Mouse (Mus musculus): ENCODE measurements around the gene Gstm4.
"Not testable (repeated sequence)": the region's sequence is repeated elsewhere in the genome, so short reads cannot be mapped to it uniquely, and the experiment has no call there.

Gstm4 gene

GRCm38 (mm10) chr3:108016468-108016867, 28.2 kb downstream of the Gstm4 start:
- not testable (repeated sequence) for DNase-seq

- no peak for DNase-seq
Measured at GRCm38 (mm10) chr3:108014974-108015346, 29.7 kb downstream of the Gstm4 start.

DNA sequence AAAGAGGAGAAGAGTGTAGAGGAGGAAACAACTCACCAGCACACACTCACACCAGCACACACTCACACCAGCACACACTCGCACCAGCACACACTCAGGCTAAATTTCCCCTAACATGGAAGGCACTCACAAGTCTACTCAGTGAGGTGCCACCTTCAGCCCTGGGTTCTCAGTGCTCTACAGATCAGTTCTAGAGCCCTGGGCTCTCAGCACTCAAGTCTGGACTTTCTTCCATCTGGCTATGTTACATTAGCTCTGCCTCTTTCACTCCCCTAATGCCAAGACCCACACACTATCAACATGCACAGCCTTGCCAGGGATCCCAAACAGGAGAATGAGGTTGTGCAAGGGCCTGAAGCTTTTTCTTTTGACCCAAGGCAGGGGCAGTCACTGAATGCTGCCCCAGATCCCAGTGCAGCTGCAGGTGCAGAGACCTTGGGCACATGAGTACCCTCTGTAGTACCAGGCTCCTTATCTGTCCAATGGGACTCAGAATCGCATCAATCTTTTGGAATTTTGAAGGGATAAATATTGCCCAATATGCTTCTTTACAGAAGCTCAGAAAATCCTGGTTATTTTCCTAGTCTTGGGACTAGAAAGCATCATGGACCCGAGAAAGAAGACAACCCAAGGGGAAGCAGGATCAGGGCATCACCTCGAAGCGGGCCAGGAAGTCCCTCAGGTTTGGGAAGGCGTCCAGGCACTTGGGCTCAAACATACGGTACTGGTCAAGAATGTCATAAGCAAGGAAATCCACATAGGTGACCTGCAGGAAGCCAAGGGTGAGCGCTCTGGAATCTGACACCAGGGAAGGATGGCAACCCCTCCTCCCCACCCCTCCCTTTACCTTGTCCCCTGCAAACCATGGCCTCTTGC, 30.4 kb downstream of the Gstm4 start:
- DNase-seq, result no peak

- peak in 1 of 2 experiments; percentile 61 for DNase-seq
Measured at GRCm38 (mm10) chr3:108013331-108013871, 31.3 kb downstream of the Gstm4 start.

GRCm38 (mm10) chr3:108011558-108011957, 33.1 kb downstream of the Gstm4 start:
- no peak for DNase-seq

- DNase-seq, result peak in 1 of 2 experiments; percentile 40
Measured at GRCm38 (mm10) chr3:108010286-108010685, 34.4 kb downstream of the Gstm4 start.

DNA sequence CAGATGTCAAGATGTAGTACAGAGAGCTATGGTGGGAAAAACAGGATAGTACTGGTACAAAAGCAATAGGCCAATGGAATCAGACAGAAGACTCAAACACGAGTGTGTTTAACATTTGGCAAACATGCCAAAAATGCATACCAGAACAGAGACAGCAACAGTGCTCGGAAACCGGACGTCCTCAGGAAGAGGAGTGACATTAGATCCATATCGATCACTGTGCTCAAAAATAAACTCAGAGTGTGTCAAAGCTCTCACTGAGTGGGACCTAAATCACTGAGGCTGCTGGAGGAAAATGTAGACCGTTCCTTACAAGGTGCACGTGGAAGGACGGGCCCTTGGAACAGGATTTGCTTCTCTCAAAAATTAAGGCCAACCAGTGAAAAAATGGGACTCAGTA, 42.7 kb downstream of the Gstm4 start:
- DNase-seq, result no peak

GRCm38 (mm10) chr3:107999491-107999890, 45.2 kb downstream of the Gstm4 start:
- DNase-seq, result no peak

- no peak for DNase-seq
Measured at GRCm38 (mm10) chr3:107998591-107998990, 46.1 kb downstream of the Gstm4 start.

DNA sequence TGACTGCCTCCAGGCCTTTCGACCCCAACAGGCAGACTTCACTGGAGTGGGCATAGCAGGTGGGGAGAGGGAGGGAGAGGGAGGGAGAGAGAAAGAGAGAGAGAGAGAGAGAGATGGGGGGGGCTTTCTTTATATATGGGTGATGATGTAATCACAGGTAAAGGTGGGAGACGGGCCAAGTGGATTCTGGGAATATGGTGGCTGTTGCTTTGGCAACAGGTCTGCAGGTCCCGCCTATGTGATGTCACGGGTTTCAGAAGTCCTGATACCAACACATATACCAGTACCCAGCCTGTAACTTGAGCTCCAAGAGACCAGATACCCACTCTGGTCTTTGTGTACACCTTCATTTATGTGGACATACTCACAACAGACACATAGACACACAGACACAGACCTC, 48.1 kb downstream of the Gstm4 start:
- DNase-seq, result no peak

DNA sequence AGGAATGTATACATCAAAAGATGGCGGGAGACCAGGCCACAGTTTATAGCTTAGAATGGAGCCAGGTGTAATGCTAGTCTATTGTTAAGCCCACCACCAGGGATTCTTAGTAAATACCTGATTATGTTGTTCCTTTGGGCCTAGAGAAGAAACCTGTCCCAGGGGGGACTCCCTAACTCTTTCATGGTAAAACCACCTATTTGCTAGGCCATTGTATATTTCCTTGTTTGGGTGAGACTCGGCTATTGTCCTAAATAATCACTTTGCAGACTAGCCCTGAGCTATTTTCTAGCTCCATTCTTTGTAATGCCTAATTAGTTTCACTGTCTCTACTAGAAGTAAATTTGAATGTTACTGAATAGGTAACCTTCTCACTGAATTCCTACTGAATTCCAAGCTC, 48.7 kb downstream of the Gstm4 start:
- not testable (repeated sequence) for DNase-seq
